Mouse (Mus musculus): ENCODE data around the gene Wnt3. TPM values are rescaled to one million over a fixed set of nuclear protein-coding genes. Genes with fewer than 3 reads are reported as not detected.

Wnt3 gene
- polyA plus RNA-seq, 1 experiment from 2014 or later: 0.31 TPM

DNA sequence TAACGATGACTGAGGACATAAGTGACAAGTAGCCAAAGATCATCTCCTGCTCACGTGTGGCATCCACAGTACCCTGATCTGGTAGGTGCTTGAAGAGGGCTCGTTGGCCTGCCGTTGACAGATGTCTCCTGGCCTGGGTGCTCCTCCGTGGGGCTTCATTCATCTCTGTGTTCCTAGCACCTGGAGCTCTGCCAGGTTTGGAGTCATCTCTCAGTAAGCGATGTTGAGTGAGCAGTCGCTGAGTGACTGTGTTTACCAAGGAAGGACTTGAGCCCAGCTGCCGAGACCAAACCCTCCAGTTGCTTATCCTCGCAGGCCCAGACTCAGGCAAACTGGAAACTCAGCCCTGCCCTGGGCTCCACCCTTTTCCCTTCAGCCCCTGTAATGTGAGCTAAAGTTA is 27.2 kb downstream of the Wnt3 start:
- no peak overlapping the region for H3K4me2 ChIP-seq (replicated peaks)
- no peaks in the 10 kb centered on the region for H3K36me3 ChIP-seq
- peaks cover 23% of the 10 kb centered on the region for H3K27me3 ChIP-seq (replicated peaks)
- no peak for ATAC-seq
- H3K4me3 ChIP-seq (replicated peaks): no peak overlapping the region
- H3K9me3 ChIP-seq: 0 out of 2 replicates have a peak, but pooled peaks cover 5% of the 10 kb centered on the region
- 43% methylated on average over 9 of the region's 9 CpGs for WGBS
- H3K4me1 ChIP-seq (replicated peaks): peaks cover 8% of the 10 kb centered on the region; the same call in 1 of the 2 replicates
- no peak overlapping the region for H3K9ac ChIP-seq
- H3K27ac ChIP-seq: no peak overlapping the region

DNA sequence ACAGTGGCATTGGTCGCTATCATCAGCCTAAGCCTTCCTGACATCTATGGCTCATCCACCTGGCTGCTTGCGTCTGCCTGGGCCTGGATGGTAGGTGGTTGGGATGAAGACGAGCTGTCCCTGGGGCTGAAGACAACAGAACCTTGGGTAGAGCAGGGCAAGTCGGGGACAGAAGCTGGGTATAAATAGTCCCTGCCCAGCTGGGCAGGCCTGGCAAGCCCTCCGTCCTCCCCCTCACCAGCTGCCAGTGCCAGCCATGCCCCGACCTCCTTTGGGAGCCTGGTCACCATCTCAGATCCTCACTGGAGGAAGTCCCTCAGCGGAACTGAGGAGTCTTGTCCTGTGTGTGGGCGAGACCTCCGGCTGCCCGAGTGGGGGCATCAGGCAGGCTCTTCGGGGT is 30.2 kb downstream of the Wnt3 start:
- no peak for ATAC-seq
- Histone ChIP-seq H3K9ac (no peak overlapping the region), H3K4me3 (replicated peaks) (no peak overlapping the region), H3K9me3 (0 out of 2 replicates have a peak, but pooled peaks cover 5% of the 10 kb centered on the region), H3K27ac (no peak overlapping the region), H3K4me2 (replicated peaks) (no peak overlapping the region), H3K27me3 (replicated peaks) (peaks cover 34% of the 10 kb centered on the region), H3K4me1 (replicated peaks) (peaks cover 13% of the 10 kb centered on the region), H3K36me3 (no peaks in the 10 kb centered on the region)
- WGBS: 84% methylated on average over 11 of the region's 11 CpGs

DNA sequence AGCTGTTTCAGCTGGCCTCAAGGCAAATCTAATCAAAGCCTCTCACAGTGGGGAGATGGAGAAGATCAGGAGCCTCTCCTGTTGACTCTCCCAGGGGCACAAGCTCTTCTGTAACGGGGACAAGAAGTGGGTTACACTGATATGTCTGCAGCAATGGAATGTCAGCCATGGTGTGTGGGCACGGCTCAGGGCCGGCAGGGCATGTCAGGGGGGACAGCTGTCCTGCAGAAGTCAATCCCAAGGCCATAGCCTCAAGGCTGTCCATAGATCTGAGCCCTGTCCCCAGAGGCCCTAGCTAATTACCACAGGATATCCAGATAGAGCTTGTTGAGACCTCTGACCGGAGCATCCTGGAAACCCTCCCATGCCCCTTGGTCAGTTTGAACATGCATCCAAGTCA is 30.9 kb downstream of the Wnt3 start:
- H3K36me3 ChIP-seq: no peaks in the 10 kb centered on the region
- peaks cover 20% of the 10 kb centered on the region for H3K4me1 ChIP-seq (replicated peaks)
- H3K4me2 ChIP-seq (replicated peaks): no peak overlapping the region
- 0 out of 2 replicates have a peak, but pooled peaks cover 5% of the 10 kb centered on the region for H3K9me3 ChIP-seq
- 76% methylated on average over 4 of the region's 4 CpGs for WGBS
- H3K4me3 ChIP-seq (replicated peaks): no peak overlapping the region
- no peak overlapping the region for H3K27ac ChIP-seq
- no peak overlapping the region for H3K9ac ChIP-seq
- peaks cover 40% of the 10 kb centered on the region for H3K27me3 ChIP-seq (replicated peaks)
- ATAC-seq: no peak

DNA sequence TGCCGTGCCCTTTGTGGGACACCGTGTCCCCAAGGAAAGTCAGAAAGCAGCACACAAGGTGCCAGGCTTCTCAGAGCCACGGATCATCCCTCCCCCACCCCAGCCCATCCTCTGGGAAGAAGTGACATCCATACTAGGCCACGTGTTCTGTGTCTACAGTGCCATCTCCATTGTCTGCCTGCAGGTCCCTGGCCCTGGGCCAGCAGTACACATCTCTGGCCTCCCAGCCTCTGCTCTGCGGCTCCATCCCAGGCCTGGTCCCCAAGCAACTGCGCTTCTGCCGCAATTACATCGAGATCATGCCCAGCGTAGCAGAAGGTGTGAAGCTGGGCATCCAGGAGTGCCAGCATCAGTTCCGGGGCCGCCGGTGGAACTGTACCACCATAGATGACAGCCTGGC is 34.0 kb downstream of the Wnt3 start:
- H3K27ac ChIP-seq: no peak overlapping the region
- WGBS: 36% methylated on average over 12 of the region's 12 CpGs
- no peak overlapping the region for H3K4me3 ChIP-seq (replicated peaks)
- H3K4me1 ChIP-seq (replicated peaks): peaks cover 19% of the 10 kb centered on the region
- ATAC-seq: 0 out of 2 replicates have a peak, but pooled peaks have one; percentile 20
- H3K36me3 ChIP-seq: no peaks in the 10 kb centered on the region
- 0 out of 2 replicates have a peak, but pooled peaks cover 5% of the 10 kb centered on the region for H3K9me3 ChIP-seq
- H3K27me3 ChIP-seq (replicated peaks): peaks cover 68% of the 10 kb centered on the region
- no peak overlapping the region for H3K9ac ChIP-seq
- H3K4me2 ChIP-seq (replicated peaks): no peak overlapping the region

DNA sequence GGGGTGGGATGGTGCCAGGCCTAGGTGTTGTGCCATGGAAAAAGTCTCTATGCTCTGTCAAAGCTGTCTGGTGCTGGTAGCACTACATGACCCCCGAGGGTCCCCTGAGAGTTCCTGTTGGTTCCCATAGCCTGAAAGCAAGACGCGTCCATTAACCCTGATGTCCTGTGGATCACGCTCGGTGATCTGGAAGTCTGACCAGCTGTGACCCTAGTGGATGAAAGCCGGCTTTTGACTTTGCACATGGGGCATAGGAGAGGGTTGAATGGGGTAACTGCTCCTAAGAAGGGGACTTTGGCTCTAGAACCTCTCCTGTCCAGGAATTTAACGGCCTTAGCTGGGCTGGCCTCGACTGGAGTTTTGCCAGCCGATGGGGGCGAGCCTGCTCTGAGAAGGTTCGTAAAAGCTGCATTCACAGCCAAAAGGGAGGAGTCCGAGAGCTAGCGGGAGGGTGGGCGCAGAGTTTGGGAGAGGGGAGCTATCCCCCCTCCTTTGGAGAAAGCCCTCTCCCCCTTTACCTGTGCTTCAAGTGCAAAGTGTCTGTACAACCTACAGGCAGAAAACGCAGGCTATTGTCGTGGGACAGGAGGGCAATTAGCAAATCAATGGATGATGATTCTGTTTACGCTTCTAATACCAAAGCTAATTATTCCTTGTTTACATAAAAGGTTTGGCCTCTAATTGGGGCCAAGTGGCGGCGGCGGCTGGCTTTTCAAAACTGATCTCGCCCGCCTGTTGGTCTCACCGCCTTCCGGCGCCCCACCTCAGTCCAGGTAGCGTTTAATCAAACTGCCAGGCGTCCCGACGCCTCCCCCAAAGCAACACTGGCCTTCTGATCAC is 35.0 kb downstream of the Wnt3 start:
- peaks cover 68% of the 10 kb centered on the region for H3K27me3 ChIP-seq (replicated peaks)
- H3K4me1 ChIP-seq (replicated peaks): peaks cover 19% of the 10 kb centered on the region
- H3K9me3 ChIP-seq: 0 out of 2 replicates have a peak, but pooled peaks cover 5% of the 10 kb centered on the region
- no peak overlapping the region for H3K27ac ChIP-seq
- peak overlapping the region; percentile 99 for H3K4me2 ChIP-seq (replicated peaks)
- 5% methylated on average over 29 of the region's 29 CpGs for WGBS
- peak overlapping the region; percentile 60 for H3K4me3 ChIP-seq (replicated peaks)
- no peak for ATAC-seq
- H3K9ac ChIP-seq: peak overlapping the region; percentile 50; the same call in 1 of the 2 replicates
- no peaks in the 10 kb centered on the region for H3K36me3 ChIP-seq

DNA sequence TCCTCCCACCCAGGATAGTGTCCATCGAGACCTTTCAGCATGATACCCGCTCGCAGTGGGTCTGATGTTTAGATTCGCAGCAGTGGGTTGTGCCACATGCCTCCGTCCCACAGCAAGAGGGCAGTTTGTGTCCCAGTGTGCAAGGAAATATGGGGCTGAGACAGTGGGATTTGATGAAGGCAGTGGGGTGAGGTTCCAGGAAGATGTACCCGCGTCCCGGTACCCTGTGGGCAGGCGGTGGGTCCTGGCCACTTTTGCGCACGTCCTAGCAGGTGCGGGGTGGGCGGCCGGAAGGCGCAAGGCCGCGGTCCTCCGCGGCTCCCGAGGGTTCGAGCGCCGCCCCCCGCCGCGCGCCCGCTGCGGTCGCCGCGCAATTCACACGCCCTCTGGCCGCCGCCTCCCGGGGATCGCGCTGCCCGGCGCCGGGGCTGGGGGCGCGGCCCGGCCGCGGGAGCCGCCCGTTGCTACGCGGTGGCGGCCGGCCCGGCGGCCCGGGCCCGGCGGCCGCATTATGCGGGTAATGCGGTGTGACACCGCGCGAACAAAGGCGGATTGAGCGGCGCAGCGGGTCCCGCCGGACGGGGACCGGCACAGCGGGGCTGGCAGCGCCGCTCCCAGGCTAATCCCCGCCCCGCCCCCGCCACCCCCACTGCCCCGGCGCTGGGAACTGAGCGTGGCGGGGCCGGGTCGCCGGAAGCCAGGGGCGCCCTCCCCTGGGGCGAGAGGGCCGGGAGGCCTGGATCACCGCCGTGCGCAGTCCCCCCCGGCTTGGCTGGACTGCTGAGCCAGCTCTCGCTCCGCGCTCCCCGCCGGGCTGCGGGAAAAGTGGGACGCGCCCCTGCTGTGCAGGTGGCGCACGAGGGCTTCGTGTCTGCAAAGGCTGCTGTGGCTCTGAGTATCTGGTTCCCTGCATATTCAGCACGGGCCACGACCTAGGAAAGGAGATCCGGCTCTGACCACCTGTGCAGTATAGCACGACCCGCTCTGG is 36.0 kb downstream of the Wnt3 start:
- 0 out of 2 replicates have a peak, but pooled peaks cover 5% of the 10 kb centered on the region for H3K9me3 ChIP-seq
- H3K27ac ChIP-seq: no peak overlapping the region
- H3K9ac ChIP-seq: peak overlapping the region; percentile 50
- peak overlapping the region; percentile 99 for H3K4me2 ChIP-seq (replicated peaks)
- H3K27me3 ChIP-seq (replicated peaks): peaks cover 68% of the 10 kb centered on the region
- H3K4me1 ChIP-seq (replicated peaks): peaks cover 19% of the 10 kb centered on the region
- peak overlapping the region; percentile 60 for H3K4me3 ChIP-seq (replicated peaks)
- peak; percentile 42 for ATAC-seq
- no peaks in the 10 kb centered on the region for H3K36me3 ChIP-seq
- under 1% methylated on average over 97 of the region's 107 CpGs for WGBS

DNA sequence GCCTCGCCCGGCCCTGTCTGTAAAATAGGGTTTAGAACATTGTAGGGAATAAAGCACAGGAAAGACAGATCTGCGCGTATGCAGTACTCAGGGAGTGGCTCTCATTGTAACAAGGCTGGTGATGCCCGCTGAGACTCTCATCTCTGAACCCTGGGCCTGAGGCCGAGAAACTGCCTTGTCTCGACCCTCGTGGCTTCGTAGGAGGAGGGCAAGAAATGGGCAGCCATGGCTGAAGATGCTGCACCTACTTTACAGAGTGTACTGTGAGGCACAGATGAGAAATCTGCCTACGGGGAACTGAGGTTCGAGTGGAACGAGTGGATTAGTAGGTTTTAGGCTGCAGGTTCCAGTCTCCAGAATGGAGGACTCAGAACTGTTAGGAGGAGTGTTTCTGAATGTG is 36.7 kb downstream of the Wnt3 start:
- H3K9ac ChIP-seq: 0 out of 2 replicates have a peak overlapping the region, but pooled peaks have one; percentile 50
- H3K4me3 ChIP-seq (replicated peaks): peak overlapping the region; percentile 60
- H3K9me3 ChIP-seq: no peaks in the 10 kb centered on the region
- H3K4me1 ChIP-seq (replicated peaks): peaks cover 20% of the 10 kb centered on the region
- H3K27ac ChIP-seq: no peak overlapping the region
- ATAC-seq: no peak
- peaks cover 62% of the 10 kb centered on the region for H3K27me3 ChIP-seq (replicated peaks)
- H3K4me2 ChIP-seq (replicated peaks): peak overlapping the region; percentile 99
- H3K36me3 ChIP-seq: no peaks in the 10 kb centered on the region
- WGBS: 20% methylated on average over 12 of the region's 12 CpGs

DNA sequence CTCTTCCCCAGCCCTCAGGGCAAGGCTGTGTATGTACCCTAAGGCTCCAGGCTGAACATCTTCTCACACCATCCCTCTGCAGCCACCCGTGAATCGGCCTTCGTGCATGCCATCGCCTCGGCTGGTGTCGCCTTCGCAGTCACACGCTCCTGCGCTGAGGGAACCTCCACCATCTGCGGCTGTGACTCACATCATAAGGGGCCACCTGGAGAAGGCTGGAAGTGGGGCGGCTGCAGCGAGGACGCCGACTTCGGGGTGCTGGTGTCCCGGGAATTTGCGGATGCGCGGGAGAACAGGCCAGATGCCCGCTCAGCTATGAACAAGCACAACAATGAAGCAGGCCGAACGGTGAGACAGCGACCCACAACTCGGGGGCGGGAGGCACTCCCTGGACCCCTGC is 37.3 kb downstream of the Wnt3 start:
- H3K4me3 ChIP-seq (replicated peaks): no peak overlapping the region
- 67% methylated on average over 25 of the region's 25 CpGs for WGBS
- H3K27ac ChIP-seq: no peak overlapping the region
- H3K27me3 ChIP-seq (replicated peaks): peaks cover 59% of the 10 kb centered on the region
- H3K9me3 ChIP-seq: no peaks in the 10 kb centered on the region
- no peak overlapping the region for H3K9ac ChIP-seq
- ATAC-seq: no peak
- H3K4me1 ChIP-seq (replicated peaks): peaks cover 21% of the 10 kb centered on the region
- no peaks in the 10 kb centered on the region for H3K36me3 ChIP-seq
- no peak overlapping the region for H3K4me2 ChIP-seq (replicated peaks)

DNA sequence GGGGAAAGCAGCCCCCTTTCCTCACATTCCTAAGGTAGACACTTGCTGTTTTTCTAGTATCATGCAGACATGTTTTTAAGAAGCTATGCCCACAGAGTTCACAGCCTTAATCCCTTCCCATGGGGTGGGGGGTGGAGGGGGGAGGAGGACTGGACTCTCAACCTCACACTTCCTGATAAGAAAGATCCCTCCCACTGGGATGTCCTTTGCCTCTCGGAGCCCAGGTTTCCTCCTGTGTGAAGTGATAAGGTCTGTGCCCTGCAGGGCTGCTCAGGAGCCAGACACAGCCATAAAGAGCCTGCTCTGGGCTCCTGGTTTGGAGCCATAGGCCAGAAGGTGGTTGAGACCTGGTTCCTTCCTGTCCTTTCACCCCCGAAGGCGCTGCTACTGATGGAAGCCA is 40.9 kb downstream of the Wnt3 start:
- Histone ChIP-seq H3K9me3 (no peaks in the 10 kb centered on the region), H3K36me3 (no peaks in the 10 kb centered on the region), H3K4me3 (replicated peaks) (no peak overlapping the region), H3K27me3 (replicated peaks) (peaks cover 27% of the 10 kb centered on the region), H3K9ac (no peak overlapping the region), H3K27ac (peak overlapping the region; percentile 32; the same call in 1 of the 2 replicates), H3K4me1 (replicated peaks) (peaks cover 9% of the 10 kb centered on the region; the same call in 1 of the 2 replicates), H3K4me2 (replicated peaks) (no peak overlapping the region)
- peak; percentile 93 for ATAC-seq
- 22% methylated on average over 3 of the region's 3 CpGs for WGBS

DNA sequence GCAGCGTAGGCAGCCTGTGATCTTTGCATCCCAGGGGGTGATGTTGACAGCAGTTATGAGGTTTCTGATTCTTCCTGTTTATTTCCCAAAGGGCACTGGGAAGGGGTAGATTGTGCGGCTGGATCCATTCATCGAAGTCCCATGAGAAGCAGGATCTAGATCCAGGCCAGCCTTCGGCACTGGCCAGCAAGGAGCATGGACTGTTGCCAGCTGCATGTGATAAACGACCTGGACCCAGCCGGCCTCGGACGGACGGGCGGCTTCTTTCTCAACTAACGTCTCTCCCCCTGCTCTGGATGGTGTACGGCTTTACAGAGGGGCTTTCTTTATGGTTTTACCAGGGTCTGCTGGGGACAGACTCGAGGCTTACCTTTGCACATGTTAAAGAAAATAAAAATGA is 42.0 kb downstream of the Wnt3 start:
- Histone ChIP-seq H3K36me3 (no peaks in the 10 kb centered on the region), H3K4me1 (replicated peaks) (0 out of 2 replicates have a peak, but pooled peaks cover 2% of the 10 kb centered on the region), H3K9ac (no peak overlapping the region), H3K27ac (no peak overlapping the region), H3K4me2 (replicated peaks) (no peak overlapping the region), H3K9me3 (no peaks in the 10 kb centered on the region), H3K4me3 (replicated peaks) (no peak overlapping the region), H3K27me3 (replicated peaks) (peaks cover 15% of the 10 kb centered on the region)
- no peak for ATAC-seq
- WGBS: 44% methylated on average over 13 of the region's 13 CpGs

DNA sequence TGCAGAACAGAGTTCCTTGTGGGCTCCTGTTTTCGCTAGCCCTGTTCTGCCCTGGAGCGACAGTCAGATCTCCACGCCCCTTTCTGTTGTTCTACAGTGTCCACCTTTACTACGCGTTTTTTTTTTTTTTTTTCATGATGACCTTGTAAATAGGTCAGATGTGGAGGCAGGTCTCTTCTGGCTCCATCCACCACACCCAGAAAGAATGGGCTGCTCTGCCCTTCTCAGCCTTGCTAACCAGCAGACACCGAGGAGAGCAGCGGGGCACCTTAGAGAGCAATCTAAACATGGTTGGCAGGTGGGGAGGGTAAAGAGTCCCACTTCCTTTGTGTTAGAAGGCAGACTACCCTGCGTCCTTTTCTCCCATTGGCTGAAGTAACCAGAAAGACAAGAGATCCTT is 42.8 kb downstream of the Wnt3 start:
- Histone ChIP-seq H3K27ac (no peak overlapping the region), H3K9ac (no peak overlapping the region), H3K9me3 (no peaks in the 10 kb centered on the region), H3K4me3 (replicated peaks) (no peak overlapping the region), H3K4me1 (replicated peaks) (0 out of 2 replicates have a peak, but pooled peaks cover 2% of the 10 kb centered on the region), H3K36me3 (no peaks in the 10 kb centered on the region), H3K27me3 (replicated peaks) (peaks cover 8% of the 10 kb centered on the region), H3K4me2 (replicated peaks) (no peak overlapping the region)
- ATAC-seq: no peak
- 92% methylated on average over 8 of the region's 8 CpGs for WGBS

DNA sequence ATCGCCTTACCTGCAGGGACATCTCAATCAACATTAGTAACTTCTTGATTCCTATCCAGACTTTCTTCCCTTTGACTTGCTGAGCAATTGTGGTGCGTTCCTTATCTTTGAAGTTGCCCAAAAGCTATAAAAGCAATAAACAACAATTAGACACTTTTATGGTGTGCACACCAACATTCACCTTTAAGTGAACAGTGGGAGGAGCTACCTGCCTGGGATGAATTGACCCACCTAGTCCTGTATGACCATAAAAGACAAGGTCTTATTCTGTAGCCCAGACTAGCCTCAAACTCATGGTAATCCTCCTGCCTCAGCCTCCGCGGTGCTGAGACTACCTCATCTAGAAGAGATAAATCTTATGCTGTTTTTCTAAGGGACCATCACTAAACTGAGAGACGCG is 53.3 kb downstream of the Wnt3 start:
- H3K36me3 ChIP-seq: peaks cover 9% of the 10 kb centered on the region; the same call in 1 of the 2 replicates
- no peak overlapping the region for H3K4me2 ChIP-seq (replicated peaks)
- 83% methylated on average over 6 of the region's 6 CpGs for WGBS
- no peaks in the 10 kb centered on the region for H3K27me3 ChIP-seq (replicated peaks)
- H3K4me3 ChIP-seq (replicated peaks): no peak overlapping the region
- H3K9me3 ChIP-seq: no peaks in the 10 kb centered on the region
- no peak overlapping the region for H3K9ac ChIP-seq
- peak; percentile 66 for ATAC-seq
- no peaks in the 10 kb centered on the region for H3K4me1 ChIP-seq (replicated peaks)
- H3K27ac ChIP-seq: no peak overlapping the region
